Mouse (Mus musculus): ENCODE measurements at regions not wholly inside any gene's neighbourhood (a gene's known extent, or its start where the extent isn't known, plus 50 kb on each side); places are given as distances from the start of the nearest gene placed in this dataset.

GRCm38 (mm10) chr13:37651221-37651946, 126.8 kb upstream of the Rreb1 start:
- no peak for DNase-seq (ENCODE audit: extremely low spot score, low spot score)

- DNase-seq (ENCODE audit: extremely low spot score, low spot score): no peak
Measured at GRCm38 (mm10) chr13:37654651-37655050, 123.5 kb upstream of the Rreb1 start.

- no peak for DNase-seq (ENCODE audit: extremely low spot score, low spot score)
Measured at GRCm38 (mm10) chr13:37657248-37657647, 121.0 kb upstream of the Rreb1 start.

- DNase-seq (ENCODE audit: extremely low spot score, low spot score): no peak
Measured at GRCm38 (mm10) chr13:37658034-37658433, 120.2 kb upstream of the Rreb1 start.

- DNase-seq (ENCODE audit: extremely low spot score, low spot score): no peak
Measured at GRCm38 (mm10) chr13:37658519-37658918, 119.7 kb upstream of the Rreb1 start.

GRCm38 (mm10) chr13:37660083-37660482, 118.1 kb upstream of the Rreb1 start:
- no peak for DNase-seq (ENCODE audit: extremely low spot score, low spot score)

GRCm38 (mm10) chr13:37660668-37661067, 117.5 kb upstream of the Rreb1 start:
- no peak for DNase-seq (ENCODE audit: extremely low spot score, low spot score)

GRCm38 (mm10) chr13:37664116-37664515, 114.1 kb upstream of the Rreb1 start:
- no peak for DNase-seq (ENCODE audit: extremely low spot score, low spot score)

- no peak for DNase-seq (ENCODE audit: extremely low spot score, low spot score)
Measured at GRCm38 (mm10) chr13:37666207-37667003, 111.8 kb upstream of the Rreb1 start.

GRCm38 (mm10) chr13:37667386-37667785, 110.8 kb upstream of the Rreb1 start:
- DNase-seq (ENCODE audit: extremely low spot score, low spot score): no peak

GRCm38 (mm10) chr13:37667871-37668270, 110.3 kb upstream of the Rreb1 start:
- no peak for DNase-seq (ENCODE audit: extremely low spot score, low spot score)

GRCm38 (mm10) chr13:37671109-37671508, 107.1 kb upstream of the Rreb1 start:
- DNase-seq (ENCODE audit: extremely low spot score, low spot score): no peak

GRCm38 (mm10) chr13:37674676-37675350, 103.4 kb upstream of the Rreb1 start:
- DNase-seq (ENCODE audit: extremely low spot score, low spot score): no peak

GRCm38 (mm10) chr13:37675718-37676117, 102.5 kb upstream of the Rreb1 start:
- DNase-seq (ENCODE audit: extremely low spot score, low spot score): no peak

GRCm38 (mm10) chr13:37676912-37677311, 101.3 kb upstream of the Rreb1 start:
- DNase-seq (ENCODE audit: extremely low spot score, low spot score): no peak

GRCm38 (mm10) chr13:37678251-37678650, 99.9 kb upstream of the Rreb1 start:
- DNase-seq (ENCODE audit: extremely low spot score, low spot score): no peak

- DNase-seq (ENCODE audit: extremely low spot score, low spot score): no peak
Measured at GRCm38 (mm10) chr13:37678772-37679171, 99.4 kb upstream of the Rreb1 start.

GRCm38 (mm10) chr13:37680837-37681619, 97.2 kb upstream of the Rreb1 start:
- no peak for DNase-seq (ENCODE audit: extremely low spot score, low spot score)

GRCm38 (mm10) chr13:37683045-37683679, 95.0 kb upstream of the Rreb1 start:
- DNase-seq (ENCODE audit: extremely low spot score, low spot score): no peak

GRCm38 (mm10) chr13:37685617-37686016, 92.6 kb upstream of the Rreb1 start:
- DNase-seq (ENCODE audit: extremely low spot score, low spot score): no peak

- DNase-seq (ENCODE audit: extremely low spot score, low spot score): no peak
Measured at GRCm38 (mm10) chr13:37686109-37686508, 92.1 kb upstream of the Rreb1 start.

All from neural tube, embryonic 10.5 days (tissue).